Mouse (Mus musculus): ENCODE data around the gene Tsc22d1.

The Tsc22d1 gene

GRCm38 (mm10) chr14:76521308-76521707, 106.5 kb downstream of the Tsc22d1 start:
- no peak for DNase-seq

- DNase-seq, result no peak
Measured at GRCm38 (mm10) chr14:76523344-76523743, 108.6 kb downstream of the Tsc22d1 start.

- DNase-seq, result no peak
Measured at GRCm38 (mm10) chr14:76526467-76526866, 111.7 kb downstream of the Tsc22d1 start.

GRCm38 (mm10) chr14:76527030-76527719, 112.4 kb downstream of the Tsc22d1 start:
- DNase-seq, result no peak

- no peak for DNase-seq
Measured at GRCm38 (mm10) chr14:76527758-76528313, 113.1 kb downstream of the Tsc22d1 start.

GRCm38 (mm10) chr14:76528641-76529040, 113.9 kb downstream of the Tsc22d1 start:
- DNase-seq, result no peak

- no peak for DNase-seq
Measured at GRCm38 (mm10) chr14:76531027-76531660, 116.4 kb downstream of the Tsc22d1 start.

- DNase-seq, result peak; percentile 75
Measured at GRCm38 (mm10) chr14:76532257-76533169, 117.8 kb downstream of the Tsc22d1 start.

GRCm38 (mm10) chr14:76533170-76533815, 118.5 kb downstream of the Tsc22d1 start:
- peak; percentile 70 for DNase-seq

GRCm38 (mm10) chr14:76535096-76535495, 120.3 kb downstream of the Tsc22d1 start:
- no peak for DNase-seq

- DNase-seq, result peak; percentile 74
Measured at GRCm38 (mm10) chr14:76536921-76537320, 122.2 kb downstream of the Tsc22d1 start.

- DNase-seq, result no peak
Measured at GRCm38 (mm10) chr14:76540005-76540670, 125.4 kb downstream of the Tsc22d1 start.

GRCm38 (mm10) chr14:76541341-76541740, 126.6 kb downstream of the Tsc22d1 start:
- DNase-seq, result no peak

GRCm38 (mm10) chr14:76544136-76544535, 129.4 kb downstream of the Tsc22d1 start:
- DNase-seq, result no peak

- DNase-seq, result no peak
Measured at GRCm38 (mm10) chr14:76555263-76556030, 140.7 kb downstream of the Tsc22d1 start.

GRCm38 (mm10) chr14:76556031-76556851, 141.5 kb downstream of the Tsc22d1 start:
- DNase-seq, result peak; percentile 80

- DNase-seq, result no peak
Measured at GRCm38 (mm10) chr14:76556852-76557208, 142.1 kb downstream of the Tsc22d1 start, which contains the start of gene Serp2. Gene Serp2, minus strand, starts transcription at chr14:76556889.
